Mouse (Mus musculus) embryonic facial prominence, embryonic 11.5 days (tissue): Measurements from ENCODE around the gene Nprl2. TPM values are rescaled to one million over a fixed set of nuclear protein-coding genes. Genes with fewer than 3 reads are reported as not detected.
A peak's percentile ranks its signal among the peaks of the same experiment; 100 is the strongest.

Experiments used
- ATAC-seq: fragments of 200-750 bp; cut with Nextera tagmentation; replicated peaks from 2 replicates; pipeline ENCODE4 v1.8.0; 2017; ENCODE audit warnings: low read depth; ENCODE audit not compliant: insufficient number of reproducible peaks, low FRiP score, low TSS enrichment
- DNase-seq: peaks from one replicate; pipeline ENCODE4 v3.0.0-alpha.2; 2015; ENCODE audit warnings: low spot score
- H3K27ac ChIP-seq: fragments of 300-500 bp; sonication (generic); replicated peaks from 2 replicates; pipeline ENCODE4 v1.5.1; 2014; ENCODE audit warnings: mild to moderate bottlenecking, low read depth, low read length, control low read depth
- H3K27me3 ChIP-seq: fragments of 300-500 bp; sonication (generic); 2 replicates; pipeline ENCODE4 v1.6.1; 2014; ENCODE audit warnings: mild to moderate bottlenecking, low read length, moderate library complexity, mixed read lengths; ENCODE audit not compliant: control insufficient read depth, insufficient read depth
- H3K36me3 ChIP-seq: fragments of 300-500 bp; sonication (generic); replicated peaks from 2 replicates; pipeline ENCODE4 v1.6.1; 2014; ENCODE audit warnings: low read depth, mild to moderate bottlenecking, low read length, moderate library complexity, mixed read lengths; ENCODE audit not compliant: control insufficient read depth, insufficient read depth
- H3K4me1 ChIP-seq: fragments of 300-500 bp; sonication (generic); 2 replicates; pipeline ENCODE4 v1.6.1; 2014; ENCODE audit warnings: low read length, mixed read lengths; ENCODE audit not compliant: control insufficient read depth, insufficient read depth
- H3K4me2 ChIP-seq: fragments of 300-500 bp; sonication (generic); 2 replicates; pipeline ENCODE4 v1.6.1; 2014; ENCODE audit warnings: low read depth, mild to moderate bottlenecking, control low read depth, low read length, moderate library complexity
- H3K4me3 ChIP-seq: fragments of 300-500 bp; sonication (generic); 2 replicates; pipeline ENCODE4 v1.5.1; 2014; ENCODE audit warnings: low read depth, low read length, control low read depth
- H3K9ac ChIP-seq: fragments of 300-500 bp; sonication (generic); replicated peaks from 2 replicates; pipeline ENCODE4 v1.6.1; 2014; ENCODE audit warnings: mild to moderate bottlenecking, control low read depth, low read length
- H3K9me3 ChIP-seq: fragments of 300-500 bp; sonication (generic); replicated peaks from 2 replicates; pipeline ENCODE4 v1.6.1; 2016; ENCODE audit warnings: mild to moderate bottlenecking, low read length, inconsistent platforms, mixed read lengths; ENCODE audit not compliant: control insufficient read depth
- WGBS: fragments of 180-500 bp; shearing (Covaris S2); extraction: QIAGEN DNeasy Blood & Tissue Kit; methylation state at CpG from one replicate; pipeline ENCODE4 v1.1.7; 2014; 5-methylcytosine and 5-hydroxymethylcytosine counted together
- polyA plus RNA-seq: library from polyadenylated mRNA; unstranded; fragments of >200 nt; fragmentation: Nextera tagmentation; extraction: Ambion mirVana; gene quantifications from 2 replicates; pipeline ENCODE4 v1.2.1, GENCODE M21; 2014

Gene Nprl2
- polyA plus RNA-seq, 1 experiment from 2014 or later: 39.2 TPM

DNA sequence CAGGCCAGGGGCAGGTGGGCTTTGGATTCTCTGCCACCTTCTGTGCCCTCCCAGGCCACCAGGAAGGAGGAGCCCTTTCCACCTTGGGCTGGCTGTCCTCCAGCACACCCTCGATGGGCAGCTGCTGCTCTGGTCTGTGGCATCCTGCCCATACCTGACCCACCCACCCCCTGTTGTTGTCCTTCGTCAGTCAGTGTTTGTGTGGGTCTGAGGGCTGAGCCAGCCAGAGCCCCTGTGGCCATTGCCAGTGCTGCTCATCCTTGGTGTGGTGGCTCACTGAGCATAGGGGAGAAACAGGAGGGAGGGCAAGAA, 19.7 kb upstream of the Nprl2 start:
- Histone ChIP-seq H3K27ac (no peak overlapping the region), H3K36me3 (no peaks in the 10 kb centered on the region), H3K4me1 (peaks cover 5% of the 10 kb centered on the region), H3K9ac (peak overlapping the region; percentile 39; the same call in 1 of the 2 replicates), H3K4me3 (no peak overlapping the region), H3K9me3 (no peaks in the 10 kb centered on the region), H3K4me2 (no peak overlapping the region), H3K27me3 (peaks cover 17% of the 10 kb centered on the region)
- WGBS: 40% methylated on average over 2 of the region's 2 CpGs
- ATAC-seq: 0 out of 2 replicates have a peak, but pooled peaks have one; percentile 2
- no peak for DNase-seq

DNA sequence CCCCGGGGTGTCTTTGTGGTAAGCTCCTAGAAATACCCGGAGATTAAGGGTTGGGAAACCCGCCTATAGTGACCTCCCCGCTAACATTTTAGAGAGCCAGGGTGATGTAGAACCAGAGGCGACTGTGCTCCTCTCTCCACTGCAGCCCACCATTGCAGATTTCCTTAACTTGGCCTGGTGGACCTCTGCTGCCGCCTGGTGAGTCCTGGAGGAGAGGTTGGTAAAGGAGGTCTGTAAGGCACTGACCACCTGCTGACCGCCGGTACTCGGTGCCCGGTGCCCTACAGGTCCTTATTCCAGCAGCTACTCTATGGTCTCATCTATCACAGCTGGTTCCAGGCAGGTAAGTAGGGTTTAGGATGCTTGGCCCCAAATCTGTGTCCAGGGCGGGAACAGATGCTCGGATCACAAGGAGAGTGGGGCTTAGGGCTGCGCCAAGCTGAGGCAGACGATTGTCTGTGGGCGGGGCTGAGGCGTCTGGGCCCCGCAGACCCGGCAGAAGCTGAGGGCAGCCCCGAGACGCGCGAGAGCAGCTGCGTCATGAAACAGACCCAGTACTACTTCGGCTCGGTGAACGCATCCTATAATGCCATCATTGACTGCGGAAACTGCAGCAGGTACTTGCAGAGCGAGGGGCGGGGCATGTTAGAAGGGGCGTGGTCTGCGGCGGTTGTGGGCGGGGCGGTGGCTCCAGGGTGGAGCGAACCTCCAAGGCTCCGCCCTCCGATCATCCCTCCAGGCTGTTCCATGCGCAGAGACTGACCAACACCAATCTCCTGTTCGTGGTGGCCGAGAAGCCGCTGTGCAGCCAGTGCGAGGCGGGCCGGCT, 15.6 kb upstream of the Nprl2 start:
- H3K9ac ChIP-seq: peak overlapping the region; percentile 40; the same call in 1 of the 2 replicates
- WGBS: 6% methylated on average over 44 of the region's 44 CpGs
- peaks cover 23% of the 10 kb centered on the region for H3K27me3 ChIP-seq
- no peaks in the 10 kb centered on the region for H3K9me3 ChIP-seq
- H3K4me1 ChIP-seq: peaks cover 5% of the 10 kb centered on the region
- no peaks in the 10 kb centered on the region for H3K36me3 ChIP-seq
- DNase-seq: peak; percentile 76
- peak; percentile 57; the same call in 1 of the 2 replicates for ATAC-seq
- H3K4me2 ChIP-seq: peak overlapping the region; percentile 69
- H3K4me3 ChIP-seq: peak overlapping the region; percentile 32
- H3K27ac ChIP-seq: no peak overlapping the region

DNA sequence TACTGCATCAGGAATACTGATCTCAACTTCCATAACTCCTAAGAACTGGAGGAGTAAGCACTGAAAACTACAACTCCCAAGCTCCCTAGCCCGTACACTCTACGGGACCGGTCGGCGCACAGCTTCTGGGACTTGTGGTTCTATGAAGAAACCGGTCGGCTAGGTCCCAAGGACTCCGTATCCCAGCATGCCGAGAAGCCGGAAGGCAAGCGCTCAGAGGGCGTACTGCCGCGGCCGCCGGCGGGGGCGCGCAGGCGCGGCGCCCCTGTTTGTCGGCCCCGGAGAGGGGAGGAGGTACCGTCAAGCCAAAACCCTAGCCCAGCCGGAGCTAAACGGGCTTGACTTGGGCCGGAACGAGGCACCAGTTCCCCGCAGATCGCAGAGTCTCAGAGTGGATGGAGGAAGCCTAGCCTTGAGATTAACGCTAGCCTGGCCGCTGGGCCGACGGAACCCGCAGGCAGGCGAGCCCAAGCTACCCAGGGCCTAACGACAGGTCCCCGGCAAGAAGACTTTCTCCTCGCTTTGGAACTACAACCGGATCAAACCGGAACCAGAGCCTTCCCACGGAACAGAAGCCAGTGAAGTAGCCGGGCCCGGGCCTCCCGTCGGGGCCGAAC, 8.1 kb upstream of the Nprl2 start, which contains the start of gene Tmem115:
TSS of gene Tmem115 (plus strand) at position 155 of the 617 bp plus-strand sequence.
- peak; percentile 98 for ATAC-seq
- 0 out of 2 replicates have a peak within 1 kb of the TSS, but pooled peaks have one; percentile 16 for H3K27ac ChIP-seq
- WGBS: under 1% methylated on average over 46 of the region's 48 CpGs
- no peaks in the 10 kb centered on the region for H3K9me3 ChIP-seq
- peaks cover 9% of the 10 kb centered on the region for H3K4me1 ChIP-seq
- H3K27me3 ChIP-seq: no peaks in the 10 kb centered on the region
- H3K4me2 ChIP-seq: peak within 1 kb of the TSS; percentile 95
- peak within 1 kb of the TSS; percentile 88 for H3K4me3 ChIP-seq
- H3K9ac ChIP-seq: peak within 1 kb of the TSS; percentile 76
- H3K36me3 ChIP-seq: no peaks in the 10 kb centered on the region; the same call in 1 of the 2 replicates
- peak; percentile 98 for DNase-seq

DNA sequence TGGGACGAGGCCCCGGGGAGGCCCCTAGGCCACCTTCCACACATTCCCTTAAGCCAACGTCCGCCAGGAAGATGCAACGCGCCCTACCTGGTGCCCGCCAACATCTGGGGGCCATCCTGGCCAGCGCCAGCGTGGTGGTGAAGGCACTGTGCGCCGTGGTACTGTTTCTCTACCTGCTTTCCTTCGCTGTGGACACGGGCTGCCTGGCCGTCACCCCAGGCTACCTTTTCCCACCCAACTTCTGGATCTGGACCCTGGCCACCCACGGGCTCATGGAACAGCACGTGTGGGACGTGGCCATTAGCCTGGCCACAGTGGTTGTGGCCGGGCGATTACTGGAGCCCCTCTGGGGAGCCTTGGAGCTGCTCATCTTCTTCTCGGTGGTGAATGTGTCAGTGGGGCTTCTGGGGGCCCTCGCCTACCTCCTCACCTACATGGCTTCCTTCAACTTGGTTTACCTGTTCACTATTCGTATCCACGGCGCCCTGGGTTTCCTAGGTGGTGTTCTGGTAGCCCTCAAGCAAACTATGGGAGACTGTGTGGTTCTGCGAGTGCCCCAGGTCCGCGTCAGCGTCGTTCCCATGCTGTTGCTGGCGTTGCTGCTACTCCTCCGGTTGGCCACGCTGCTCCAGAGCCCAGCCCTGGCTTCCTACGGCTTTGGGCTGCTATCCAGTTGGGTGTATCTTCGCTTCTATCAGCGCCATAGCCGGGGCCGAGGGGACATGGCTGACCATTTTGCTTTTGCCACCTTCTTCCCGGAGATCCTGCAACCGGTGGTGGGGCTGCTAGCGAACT, 7.4 kb upstream of the Nprl2 start:
- DNase-seq (no peak), ATAC-seq (peak; percentile 2; the same call in 1 of the 2 replicates)
- peak overlapping the region; percentile 88 for H3K4me3 ChIP-seq
- peak overlapping the region; percentile 95 for H3K4me2 ChIP-seq
- peak overlapping the region; percentile 76 for H3K9ac ChIP-seq
- no peaks in the 10 kb centered on the region for H3K9me3 ChIP-seq
- no peaks in the 10 kb centered on the region for H3K27me3 ChIP-seq
- H3K4me1 ChIP-seq: peaks cover 9% of the 10 kb centered on the region
- H3K36me3 ChIP-seq: no peaks in the 10 kb centered on the region; the same call in 1 of the 2 replicates
- 0 out of 2 replicates have a peak overlapping the region, but pooled peaks have one; percentile 16 for H3K27ac ChIP-seq
- under 1% methylated on average over 40 of the region's 40 CpGs for WGBS

DNA sequence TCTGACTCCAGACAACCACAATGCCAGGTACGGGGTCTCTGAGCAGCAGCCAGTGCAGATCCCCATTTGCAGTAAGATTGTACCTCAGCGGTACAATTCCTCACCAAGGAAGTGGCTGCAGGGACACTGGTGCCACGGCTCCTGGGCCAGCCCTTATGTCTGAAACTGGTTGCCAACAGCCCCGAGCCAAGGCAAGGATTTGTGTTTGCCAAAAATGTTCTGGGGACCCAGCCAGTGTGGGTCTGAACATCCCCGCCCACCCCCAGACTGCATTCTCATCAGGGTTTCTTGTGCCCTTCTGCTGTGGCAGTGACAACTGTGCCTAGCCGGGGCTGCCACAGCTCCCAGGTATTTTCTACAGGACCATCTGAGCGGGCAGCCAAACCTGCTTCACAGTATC, 3.8 kb upstream of the Nprl2 start:
- Histone ChIP-seq H3K27me3 (no peaks in the 10 kb centered on the region), H3K4me2 (no peak overlapping the region), H3K36me3 (no peaks in the 10 kb centered on the region; the same call in 1 of the 2 replicates), H3K9me3 (no peaks in the 10 kb centered on the region), H3K9ac (no peak overlapping the region), H3K27ac (no peak overlapping the region), H3K4me1 (peaks cover 9% of the 10 kb centered on the region), H3K4me3 (no peak overlapping the region)
- WGBS: 94% methylated on average over 7 of the region's 7 CpGs
- no peak for DNase-seq
- no peak for ATAC-seq

DNA sequence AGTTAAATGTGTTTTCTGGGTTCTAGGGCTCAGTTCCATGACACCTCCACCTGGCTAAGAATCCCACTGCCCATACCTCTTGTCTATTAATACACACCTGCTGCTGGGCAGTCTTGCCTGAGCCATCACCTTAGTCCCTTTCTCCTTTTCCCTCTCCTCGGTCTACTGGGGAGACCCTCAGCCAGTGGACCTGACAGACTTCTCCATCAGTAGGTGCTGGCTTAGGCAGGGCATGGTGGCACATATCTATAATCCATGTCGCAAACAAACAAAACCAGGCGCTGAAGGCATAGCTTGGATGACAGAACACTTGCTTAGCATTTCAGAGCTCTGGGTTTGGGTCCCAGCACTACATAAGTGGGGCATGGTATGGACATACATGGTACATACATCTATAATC, 3.3 kb upstream of the Nprl2 start:
- DNase-seq: no peak
- H3K4me3 ChIP-seq: no peak overlapping the region
- no peak for ATAC-seq
- H3K4me1 ChIP-seq: peaks cover 9% of the 10 kb centered on the region
- no peaks in the 10 kb centered on the region for H3K9me3 ChIP-seq
- no peak overlapping the region for H3K4me2 ChIP-seq
- no peak overlapping the region for H3K27ac ChIP-seq
- H3K9ac ChIP-seq: no peak overlapping the region
- no peaks in the 10 kb centered on the region; the same call in 1 of the 2 replicates for H3K36me3 ChIP-seq
- WGBS: 95% methylated on average over 3 of the region's 3 CpGs
- no peaks in the 10 kb centered on the region for H3K27me3 ChIP-seq

DNA sequence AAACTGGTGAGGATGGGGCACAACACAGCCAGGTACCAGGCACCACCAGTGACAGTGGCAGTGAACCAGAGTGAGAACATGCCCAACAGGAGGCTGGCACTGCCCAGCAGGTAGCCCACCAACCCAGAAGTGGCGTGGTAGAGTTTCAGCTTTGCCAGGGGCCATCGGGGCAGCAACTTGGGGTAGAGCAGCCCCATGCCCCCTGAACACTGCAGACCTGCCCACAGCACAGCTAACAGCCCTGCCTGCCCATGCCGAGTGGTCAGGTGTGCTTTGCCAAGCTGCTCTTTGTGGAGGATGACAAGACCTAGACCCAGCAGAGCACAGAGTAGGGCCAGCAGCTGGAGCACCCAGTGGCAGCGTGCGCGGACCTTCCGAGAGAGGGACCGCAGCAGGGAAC, 2.1 kb upstream of the Nprl2 start:
- WGBS: 94% methylated on average over 8 of the region's 8 CpGs
- peaks cover 9% of the 10 kb centered on the region for H3K4me1 ChIP-seq
- no peak for ATAC-seq

More for the DNA sequence above, 2.1 kb upstream of the Nprl2 start:
- H3K27ac ChIP-seq: no peak overlapping the region
- no peak for DNase-seq
- H3K9ac ChIP-seq: no peak overlapping the region
- H3K9me3 ChIP-seq: no peaks in the 10 kb centered on the region
- no peaks in the 10 kb centered on the region for H3K27me3 ChIP-seq
- no peak overlapping the region for H3K4me3 ChIP-seq
- H3K36me3 ChIP-seq: no peaks in the 10 kb centered on the region; the same call in none of the 2 replicates
- no peak overlapping the region for H3K4me2 ChIP-seq
